Mouse (Mus musculus) adrenal gland, postnatal 25 days (tissue): ENCODE results near the gene 4930442H23Rik. TPM values are rescaled to one million over a fixed set of nuclear protein-coding genes. Genes with fewer than 3 reads are reported as not detected.

Experiments used
- total RNA-seq: library from RNA; stranded (reverse); gene quantifications from 2 replicates; pipeline ENCODE4 v1.2.3, GENCODE M21; 2021

Gene 4930442H23Rik
- total RNA-seq, 1 experiment from 2014 or later: not detected

Other genes with a start within 250 kb of the 4930442H23Rik start
- gene Gng7, start 168.9 kb downstream of the 4930442H23Rik start, total RNA-seq: 4.5 and 7.8 TPM in 2 replicates
- 1.9 and 2.9 TPM in 2 replicates for gene Diras1, start 158.2 kb downstream of the 4930442H23Rik start, total RNA-seq
- gene Slc39a3, start 146.4 kb downstream of the 4930442H23Rik start, total RNA-seq: 45.1 and 80.7 TPM in 2 replicates
- 198 and 223 TPM in 2 replicates for gene Sgta, start 123.7 kb downstream of the 4930442H23Rik start, total RNA-seq
- 54.3 and 80.2 TPM in 2 replicates for gene Thop1, start 113.8 kb downstream of the 4930442H23Rik start, total RNA-seq
- gene Creb3l3, start 85.0 kb downstream of the 4930442H23Rik start, total RNA-seq: 1.6 and 2.7 TPM in 2 replicates
- gene Map2k2, start 77.9 kb downstream of the 4930442H23Rik start, total RNA-seq: 182 and 184 TPM in 2 replicates
- gene Zbtb7a, start 48.6 kb downstream of the 4930442H23Rik start, total RNA-seq: 72.8 and 96.8 TPM in 2 replicates
- 33.1 and 36.9 TPM in 2 replicates for gene Pias4, start 15.9 kb downstream of the 4930442H23Rik start, total RNA-seq
- 1,495 and 1,572 TPM in 2 replicates for gene Eef2, start 7.2 kb downstream of the 4930442H23Rik start, total RNA-seq
- gene Dapk3, start 844 bp downstream of the 4930442H23Rik start, total RNA-seq: 70.8 and 76.5 TPM in 2 replicates
- gene Nmrk2, start 18.2 kb upstream of the 4930442H23Rik start, total RNA-seq: not detected in 2 replicates
- gene Atcay, start 47.0 kb upstream of the 4930442H23Rik start, total RNA-seq: 1.0 and 2.8 TPM in 2 replicates
- 14.0 and 22.3 TPM in 2 replicates for gene Zfr2, start 49.3 kb upstream of the 4930442H23Rik start, total RNA-seq
- gene Matk, start 69.1 kb upstream of the 4930442H23Rik start, total RNA-seq: 0.82 and 1.4 TPM in 2 replicates
- 116 and 128 TPM in 2 replicates for gene Mrpl54, start 83.1 kb upstream of the 4930442H23Rik start, total RNA-seq
- 70.4 and 110 TPM in 2 replicates for gene Apba3, start 83.1 kb upstream of the 4930442H23Rik start, total RNA-seq
- 0.18 TPM in 1 of 2 replicates, not detected in the other for gene Tjp3, start 107.7 kb upstream of the 4930442H23Rik start, total RNA-seq
- gene Pip5k1c, start 109.1 kb upstream of the 4930442H23Rik start, total RNA-seq: 44.6 and 51.8 TPM in 2 replicates
- gene Cactin, start 137.3 kb upstream of the 4930442H23Rik start, total RNA-seq: 44.0 and 45.7 TPM in 2 replicates
- 65.7 and 69.5 TPM in 2 replicates for gene Tbxa2r, start 144.9 kb upstream of the 4930442H23Rik start, total RNA-seq
- 4.5 and 4.7 TPM in 2 replicates for gene Gipc3, start 159.4 kb upstream of the 4930442H23Rik start, total RNA-seq
- 102 and 111 TPM in 2 replicates for gene Hmg20b, start 166.6 kb upstream of the 4930442H23Rik start, total RNA-seq
- 14.3 and 21.6 TPM in 2 replicates for gene Mfsd12, start 173.6 kb upstream of the 4930442H23Rik start, total RNA-seq
- 1.4 and 2.4 TPM in 2 replicates for gene 4930404N11Rik, start 182.0 kb upstream of the 4930442H23Rik start, total RNA-seq
- gene Fzr1, start 194.7 kb upstream of the 4930442H23Rik start, total RNA-seq: 49.3 and 51.6 TPM in 2 replicates
- 48.4 and 52.7 TPM in 2 replicates for gene Dohh, start 200.6 kb upstream of the 4930442H23Rik start, total RNA-seq
- gene Gm48551, start 200.6 kb upstream of the 4930442H23Rik start, total RNA-seq: 1.7 TPM in 2 replicates
- gene Gm48552, start 205.2 kb upstream of the 4930442H23Rik start, total RNA-seq: 1.5 TPM in 1 of 2 replicates, not detected in the other
- gene Smim24, start 209.2 kb upstream of the 4930442H23Rik start, total RNA-seq: 1.4 TPM in 1 of 2 replicates, not detected in the other